Mouse (Mus musculus) layer of hippocampus, adult 2 months (tissue): ENCODE measurements around the gene Rhox2e. TPM values are rescaled to one million over a fixed set of nuclear protein-coding genes. Genes with fewer than 3 reads are reported as not detected.
"Not testable (repeated sequence)": the region's sequence is repeated elsewhere in the genome, so short reads cannot be mapped to it uniquely, and the experiment has no call there.

Source experiments
- DNase-seq, 2 experiments: peaks; one replicate each; pipeline ENCODE4 v3.0.0; 2022; ENCODE audit warnings: low spot score in 2 of 2
- H3K27ac ChIP-seq: fragments of 200-600 bp; 2 replicates; pipeline ENCODE4 v1.8.1; 2022
- H3K4me3 ChIP-seq: fragments of 200-600 bp; 2 replicates; pipeline ENCODE4 v1.8.1; 2022; ENCODE audit warnings: mild to moderate bottlenecking
- long read RNA-seq, 2 experiments: library from polyadenylated mRNA; stranded (forward); transcript quantifications; one replicate each; pipeline ENCODE4 v2.0.0; 2021; ENCODE audit warnings: borderline mapping rate in 2 of 2
- total RNA-seq, 2 experiments: library from RNA; stranded (reverse); gene quantifications; 2 replicates each; pipeline ENCODE4 v1.2.3; 2021

The Rhox2e gene
- total RNA-seq: not detected
- long read RNA-seq, experiment 1: 0 reads
- long read RNA-seq, experiment 2: 0 reads

DNA sequence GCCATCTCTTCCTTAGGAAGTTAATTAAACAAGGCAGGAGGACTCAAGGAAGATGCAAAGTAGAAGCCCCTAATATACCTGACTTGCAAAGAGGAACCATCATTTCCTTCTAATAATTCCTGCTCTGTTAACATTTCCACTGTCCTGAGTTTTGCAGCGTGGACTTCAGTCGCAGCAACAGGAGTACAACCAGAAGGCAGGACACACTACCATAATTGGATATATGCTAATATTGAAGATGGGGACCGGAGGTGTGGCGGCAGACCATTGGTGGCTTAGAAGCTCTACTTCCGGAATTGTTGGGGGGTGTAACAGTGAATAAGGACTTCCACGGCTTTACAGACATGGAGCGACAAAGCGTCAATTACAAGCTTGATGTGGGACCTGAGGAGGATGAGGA lies at the start of gene Rhox2e:
Rhox2e (plus strand) TSS at position 301 of the 400 bp plus-strand sequence.
- H3K4me3 ChIP-seq, H3K27ac ChIP-seq, DNase-seq: not testable (repeated sequence)

DNA sequence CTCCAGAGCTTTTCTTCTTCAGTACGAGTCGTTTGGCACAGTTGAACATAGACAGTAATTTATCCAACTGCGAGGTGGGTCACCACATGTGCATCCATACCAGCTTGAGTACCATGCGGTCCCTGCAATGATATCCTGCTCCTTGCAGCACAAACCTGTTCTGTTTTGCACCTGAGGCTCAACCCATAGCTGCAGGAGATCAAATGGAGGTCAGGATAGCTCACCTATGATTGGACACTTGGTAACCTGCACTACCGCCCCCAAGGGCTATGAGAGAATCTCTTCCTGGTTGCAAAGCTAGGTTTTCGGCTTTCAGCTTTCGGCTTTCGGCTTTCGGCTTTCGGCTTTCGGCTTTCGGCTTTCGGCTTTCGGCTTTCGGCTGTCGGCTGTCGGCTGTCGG lies 16.2 kb upstream of the Rhox2e start, which contains the start of gene Rhox4d:
Rhox4d (plus strand) TSS at position 301 of the 400 bp plus-strand sequence.
- not testable (repeated sequence) for DNase-seq, H3K4me3 ChIP-seq

DNA sequence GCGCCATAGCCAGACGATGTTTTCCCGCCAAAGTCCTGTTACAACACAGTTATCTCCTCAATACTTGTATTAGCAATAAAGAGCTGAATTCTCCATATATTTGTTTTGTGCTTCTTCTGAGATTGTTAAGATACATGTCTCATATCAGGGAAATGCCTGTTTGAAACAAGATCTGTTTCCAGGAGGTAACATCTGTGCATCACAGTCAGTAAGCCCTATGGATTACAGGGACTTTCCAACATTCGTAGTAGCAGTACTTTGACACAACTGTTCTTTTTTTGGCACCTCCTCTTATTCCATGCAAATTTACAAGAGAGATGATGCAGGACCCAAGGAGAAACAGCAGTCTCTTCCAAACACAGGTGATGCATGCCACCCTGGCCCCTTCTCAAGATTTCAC lies 11.5 kb downstream of the Rhox2e start, which contains the start of gene Rhox3e:
Rhox3e (plus strand) TSS at position 301 of the 400 bp plus-strand sequence.
- DNase-seq, H3K27ac ChIP-seq, H3K4me3 ChIP-seq: not testable (repeated sequence)

More for the DNA sequence above, 16.2 kb upstream of the Rhox2e start, which contains the start of gene Rhox4d:
- H3K27ac ChIP-seq: not testable (repeated sequence)

DNA sequence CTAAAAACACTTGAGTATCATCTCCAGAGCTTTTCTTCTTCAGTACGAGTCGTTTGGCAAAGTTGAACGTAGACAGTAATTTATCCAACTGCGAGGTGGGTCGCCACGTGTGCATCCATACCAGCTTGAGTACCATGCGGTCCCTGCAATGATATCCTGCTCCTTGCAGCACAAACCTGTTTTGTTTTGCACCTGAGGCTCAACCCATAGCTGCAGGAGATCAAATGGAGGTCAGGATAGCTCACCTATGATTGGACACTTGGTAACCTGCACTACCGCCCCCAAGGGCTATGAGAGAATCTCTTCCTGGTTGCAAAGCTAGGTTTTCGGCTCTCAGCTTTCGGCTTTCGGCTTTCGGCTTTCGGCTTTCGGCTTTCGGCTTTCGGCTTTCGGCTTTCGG lies 26.9 kb downstream of the Rhox2e start, which contains the start of gene Rhox4e:
Rhox4e (plus strand) TSS at position 301 of the 400 bp plus-strand sequence.
- H3K4me3 ChIP-seq, H3K27ac ChIP-seq, DNase-seq: not testable (repeated sequence)

DNA sequence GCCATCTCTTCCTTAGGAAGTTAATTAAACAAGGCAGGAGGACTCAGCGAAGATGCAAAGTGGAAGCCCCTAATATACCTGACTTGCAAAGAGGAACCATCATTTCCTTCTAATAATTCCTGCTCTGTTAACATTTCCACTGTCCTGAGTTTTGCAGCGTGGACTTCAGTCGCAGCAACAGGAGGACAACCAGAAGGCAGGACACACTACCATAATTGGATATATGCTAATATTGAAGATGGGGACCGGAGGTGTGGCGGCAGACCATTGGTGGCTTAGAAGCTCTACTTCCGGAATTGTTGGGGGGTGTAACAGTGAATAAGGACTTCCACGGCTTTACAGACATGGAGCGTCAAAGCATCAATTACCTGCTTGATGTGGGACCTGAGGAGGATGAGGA lies 40.9 kb downstream of the Rhox2e start, which contains the start of gene Rhox2f:
Rhox2f (plus strand) TSS at position 301 of the 400 bp plus-strand sequence.
- DNase-seq, H3K27ac ChIP-seq, H3K4me3 ChIP-seq: not testable (repeated sequence)

DNA sequence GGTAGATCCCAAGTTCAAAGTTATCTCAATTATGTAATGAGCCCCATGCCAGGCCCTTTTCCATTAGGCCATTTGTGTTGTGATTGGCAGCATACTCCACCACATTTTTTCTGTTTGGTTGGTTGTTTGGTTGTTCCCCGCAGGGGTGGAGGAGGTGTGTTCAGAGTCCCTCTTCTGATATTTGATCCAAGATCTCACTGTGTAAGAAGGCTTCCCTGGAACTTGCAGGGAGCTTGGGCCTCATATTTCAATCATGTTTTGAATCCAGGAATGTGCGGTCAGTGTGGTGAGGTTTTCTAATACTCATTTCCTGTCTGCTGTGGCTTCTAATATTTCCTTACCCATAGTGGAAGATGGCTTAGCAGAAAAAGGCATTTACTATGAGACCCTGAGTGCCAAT lies 42.4 kb downstream of the Rhox2e start:
- H3K4me3 ChIP-seq, H3K27ac ChIP-seq, DNase-seq: not testable (repeated sequence)

DNA sequence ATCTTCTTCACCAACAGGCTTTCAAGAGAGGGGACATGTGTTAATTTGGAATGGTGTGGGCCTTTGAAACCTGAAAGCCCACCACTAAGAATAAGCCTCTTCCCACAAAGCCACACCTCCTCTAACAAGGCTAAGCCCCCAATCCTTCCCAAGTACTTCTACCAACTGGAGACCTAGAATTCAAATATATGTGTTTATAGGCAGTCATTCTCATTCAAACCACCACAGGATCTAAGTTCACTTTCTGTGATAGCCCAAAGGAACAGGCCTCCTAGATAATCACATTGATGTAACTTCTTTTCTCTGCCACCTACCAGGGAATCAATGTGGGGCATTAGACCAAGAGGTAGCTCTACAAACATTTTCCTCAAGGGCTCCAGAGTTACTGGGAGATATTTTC lies 50.4 kb downstream of the Rhox2e start, which contains the start of gene Rhox3f:
Rhox3f (plus strand) TSS at position 301 of the 400 bp plus-strand sequence.
- not testable (repeated sequence) for H3K27ac ChIP-seq, H3K4me3 ChIP-seq, DNase-seq

Other genes starting within 250 kb of the Rhox2e start
- not detected for gene Rhox3a2, start 150.4 kb upstream of the Rhox2e start, total RNA-seq
- not detected for gene Rhox4a2, start 139.6 kb upstream of the Rhox2e start, total RNA-seq
- gene Rhox2b, start 118.4 kb upstream of the Rhox2e start, total RNA-seq: not detected
- gene Rhox4b, start 98.0 kb upstream of the Rhox2e start, total RNA-seq: not detected
- gene Rhox2c, start 76.8 kb upstream of the Rhox2e start, total RNA-seq: not detected
- gene Rhox3c, start 71.9 kb upstream of the Rhox2e start, total RNA-seq: not detected
- gene Rhox4c, start 50.1 kb upstream of the Rhox2e start, total RNA-seq: not detected
- gene Rhox2d, start 37.0 kb upstream of the Rhox2e start, total RNA-seq: not detected
- not detected for gene Rhox4d, start 16.1 kb upstream of the Rhox2e start, total RNA-seq
- gene Rhox3e, start 11.6 kb downstream of the Rhox2e start, total RNA-seq: not detected
- gene Rhox4e, start 27.0 kb downstream of the Rhox2e start, total RNA-seq: not detected
- gene Rhox2f, start 41.0 kb downstream of the Rhox2e start, total RNA-seq: not detected
- gene Rhox3f, start 50.5 kb downstream of the Rhox2e start, total RNA-seq: not detected
- not detected for gene Rhox4f, start 77.3 kb downstream of the Rhox2e start, total RNA-seq
- gene Rhox3g, start 98.2 kb downstream of the Rhox2e start, total RNA-seq: not detected
- gene Rhox2g, start 113.0 kb downstream of the Rhox2e start, total RNA-seq: not detected
- not detected for gene Rhox4g, start 120.9 kb downstream of the Rhox2e start, total RNA-seq
- gene Rhox3h, start 138.3 kb downstream of the Rhox2e start, total RNA-seq: not detected
- gene Rhox2h, start 142.8 kb downstream of the Rhox2e start, total RNA-seq: not detected